Mouse (Mus musculus) liver, embryonic 11.5 days (tissue): ENCODE measurements around the gene Mrpl21. TPM values are rescaled to one million over a fixed set of nuclear protein-coding genes. Genes with fewer than 3 reads are reported as not detected.

ENCODE experiments used
- ATAC-seq: fragments of 200-750 bp; cut with Nextera tagmentation; replicated peaks from 2 replicates; pipeline ENCODE4 v1.8.0; 2017; ENCODE audit warnings: moderate number of reproducible peaks, mild to moderate bottlenecking, moderate TSS enrichment, moderate library complexity; ENCODE audit not compliant: low FRiP score
- DNase-seq: peaks from one replicate; pipeline ENCODE4 v3.0.0-alpha.2; 2017; ENCODE audit warnings: low spot score
- H3K27ac ChIP-seq: fragments of 300-500 bp; sonication (generic); 2 replicates; pipeline ENCODE4 v1.5.1; 2014; ENCODE audit warnings: mild to moderate bottlenecking, low read depth, low read length, control low read depth
- H3K27me3 ChIP-seq: fragments of 300-500 bp; sonication (generic); replicated peaks from 2 replicates; pipeline ENCODE4 v1.6.1; 2014; ENCODE audit warnings: low read length, mixed read lengths; ENCODE audit not compliant: control insufficient read depth, insufficient read depth
- H3K36me3 ChIP-seq: fragments of 300-500 bp; sonication (generic); 2 replicates; pipeline ENCODE4 v1.6.1; 2014; ENCODE audit warnings: mild to moderate bottlenecking, low read length, moderate library complexity, mixed read lengths; ENCODE audit not compliant: control insufficient read depth, insufficient read depth
- H3K4me1 ChIP-seq: fragments of 300-500 bp; sonication (generic); replicated peaks from 2 replicates; pipeline ENCODE4 v1.6.1; 2014; ENCODE audit warnings: low read length, mixed read lengths; ENCODE audit not compliant: control insufficient read depth, insufficient read depth
- H3K4me2 ChIP-seq: fragments of 300-500 bp; sonication (generic); 2 replicates; pipeline ENCODE4 v1.6.1; 2014; ENCODE audit warnings: mild to moderate bottlenecking, control low read depth, moderate library complexity
- H3K4me3 ChIP-seq: fragments of 300-500 bp; sonication (generic); 2 replicates; pipeline ENCODE4 v1.5.1; 2014; ENCODE audit warnings: low read depth, low read length, control low read depth
- H3K9ac ChIP-seq: fragments of 300-500 bp; sonication (generic); 2 replicates; pipeline ENCODE4 v1.6.1; 2014; ENCODE audit warnings: low read depth, low read length, control low read depth
- H3K9me3 ChIP-seq: fragments of 300-500 bp; sonication (generic); 2 replicates; pipeline ENCODE4 v1.6.1; 2016; ENCODE audit warnings: low read length, inconsistent platforms, mixed read lengths; ENCODE audit not compliant: control insufficient read depth
- WGBS: fragments of 180-500 bp; shearing (Covaris S2); extraction: QIAGEN DNeasy Blood & Tissue Kit; methylation state at CpG from one replicate; pipeline ENCODE4 v1.1.7; 2014; 5-methylcytosine and 5-hydroxymethylcytosine counted together
- polyA plus RNA-seq: library from polyadenylated mRNA; unstranded; fragments of >200 nt; fragmentation: Nextera tagmentation; extraction: Ambion mirVana; gene quantifications from 2 replicates; pipeline ENCODE4 v1.2.1, GENCODE M21; 2014

Mrpl21 gene
- polyA plus RNA-seq, 1 experiment from 2014 or later, result 154 TPM

DNA sequence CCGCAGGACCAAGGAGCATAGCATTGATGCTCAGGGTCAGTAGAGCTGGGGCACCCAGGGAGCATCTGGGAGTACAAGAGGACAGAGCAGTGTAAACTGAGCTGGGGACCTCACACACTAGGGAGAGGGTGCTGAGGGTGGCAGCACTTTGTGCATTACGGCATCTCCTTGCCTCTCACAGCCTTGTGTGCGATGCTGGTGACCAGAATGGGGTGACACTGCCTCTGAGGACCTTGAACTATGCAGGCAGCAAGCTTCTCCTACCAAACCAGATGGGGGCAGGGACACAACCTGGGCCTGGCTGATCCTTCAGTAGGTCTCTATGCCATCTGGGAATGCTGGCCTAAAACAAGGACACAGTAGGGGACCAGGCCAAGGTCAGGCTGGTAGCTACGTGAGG lies 16.0 kb upstream of the Mrpl21 start:
- H3K9ac ChIP-seq, result no peak overlapping the region
- no peak overlapping the region for H3K4me2 ChIP-seq
- H3K27me3 ChIP-seq, result no peaks in the 10 kb centered on the region
- H3K36me3 ChIP-seq, result peaks cover 35% of the 10 kb centered on the region
- WGBS, result 96% methylated on average over 4 of the region's 4 CpGs
- no peaks in the 10 kb centered on the region for H3K4me1 ChIP-seq
- no peak overlapping the region for H3K27ac ChIP-seq
- DNase-seq (peak; percentile 25), ATAC-seq (no peak)
- H3K4me3 ChIP-seq, result no peak overlapping the region
- no peaks in the 10 kb centered on the region for H3K9me3 ChIP-seq

DNA sequence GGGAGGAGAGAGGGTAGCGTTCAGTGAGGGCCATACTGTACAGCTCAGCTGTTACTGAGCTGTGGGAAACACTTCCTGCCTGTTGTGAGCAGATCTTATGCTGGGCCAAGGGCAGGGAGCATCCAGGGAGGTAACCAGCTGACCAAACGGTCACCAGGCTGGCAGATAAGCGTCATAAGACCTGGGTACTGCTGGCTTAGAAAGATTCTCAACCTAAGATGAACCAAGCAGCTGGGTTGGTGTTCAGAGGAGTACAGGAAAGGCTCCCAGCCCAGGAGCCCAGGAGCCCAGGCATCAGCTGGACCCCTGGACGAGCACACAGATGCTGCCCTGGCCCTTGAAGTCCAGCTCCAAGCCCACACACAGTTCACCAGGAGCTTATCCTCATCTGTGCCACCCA lies 15.4 kb upstream of the Mrpl21 start:
- no peaks in the 10 kb centered on the region for H3K9me3 ChIP-seq
- H3K36me3 ChIP-seq, result peaks cover 32% of the 10 kb centered on the region
- ATAC-seq (no peak), DNase-seq (peak; percentile 23)
- no peak overlapping the region for H3K4me2 ChIP-seq
- no peaks in the 10 kb centered on the region for H3K27me3 ChIP-seq
- 82% methylated on average over 4 of the region's 4 CpGs for WGBS
- H3K4me3 ChIP-seq, result no peak overlapping the region
- no peak overlapping the region for H3K27ac ChIP-seq
- H3K9ac ChIP-seq, result no peak overlapping the region
- no peaks in the 10 kb centered on the region for H3K4me1 ChIP-seq

DNA sequence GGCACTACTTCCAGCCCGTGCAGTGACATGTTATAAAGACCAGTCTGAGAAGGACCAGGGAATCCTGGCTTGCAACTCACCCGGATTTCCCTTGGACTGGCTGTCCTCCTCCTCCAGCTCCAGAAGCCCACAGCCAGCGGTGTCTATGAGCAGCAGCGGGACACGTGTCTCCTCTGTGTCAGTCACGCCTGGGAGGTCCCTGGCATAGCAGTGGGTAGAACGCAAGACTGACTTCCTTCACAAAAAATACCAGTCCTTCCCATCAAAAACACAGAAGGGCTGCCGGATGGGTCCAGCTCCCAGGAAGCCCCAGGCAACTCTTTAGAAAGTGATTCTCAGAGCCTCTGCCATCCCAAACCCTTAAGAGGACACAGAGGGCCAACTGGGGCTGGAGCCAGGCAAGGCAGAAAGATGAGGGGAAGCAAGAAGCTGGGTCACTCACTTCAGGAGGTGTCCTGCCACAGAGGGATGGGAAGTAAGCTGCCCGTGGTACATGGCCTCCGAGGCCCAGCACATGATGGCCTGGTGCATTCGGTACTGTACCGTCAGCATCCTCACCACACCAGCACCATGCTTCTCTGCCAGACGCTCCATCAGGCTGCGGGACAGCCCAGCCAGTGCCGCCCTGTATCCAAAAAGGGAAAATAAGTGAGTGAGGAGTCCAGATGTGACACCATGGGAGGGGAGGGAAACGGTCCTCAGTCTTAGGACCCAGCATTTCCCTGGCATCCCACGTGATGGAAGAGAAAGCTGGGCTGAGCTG lies 14.3 kb upstream of the Mrpl21 start:
- no peak overlapping the region for H3K27ac ChIP-seq
- 95% methylated on average over 17 of the region's 17 CpGs for WGBS
- ATAC-seq, result no peak
- no peaks in the 10 kb centered on the region for H3K9me3 ChIP-seq
- peak; percentile 26 for DNase-seq
- no peaks in the 10 kb centered on the region for H3K27me3 ChIP-seq
- H3K36me3 ChIP-seq, result peaks cover 36% of the 10 kb centered on the region
- no peak overlapping the region for H3K9ac ChIP-seq
- no peaks in the 10 kb centered on the region for H3K4me1 ChIP-seq
- no peak overlapping the region for H3K4me2 ChIP-seq
- H3K4me3 ChIP-seq, result no peak overlapping the region

DNA sequence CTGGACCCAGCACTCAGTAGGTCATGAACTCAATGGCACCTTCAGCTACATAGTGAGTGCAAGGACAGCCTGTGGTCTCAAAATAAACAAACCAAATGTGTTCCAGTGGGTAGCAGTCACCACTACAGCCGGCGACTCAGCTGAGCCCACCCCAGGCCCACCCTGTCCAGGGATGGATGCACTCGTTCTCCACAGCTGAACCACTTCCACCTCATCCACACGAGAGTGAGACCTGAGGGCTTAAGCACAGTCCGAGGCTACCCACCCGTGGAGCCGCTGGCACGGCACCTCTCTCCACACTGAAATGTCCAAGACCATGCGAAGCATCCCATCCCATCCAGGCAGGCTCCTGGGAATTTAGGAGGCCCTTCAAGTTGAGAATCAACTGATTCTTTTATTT lies 13.4 kb upstream of the Mrpl21 start:
- Histone ChIP-seq H3K4me1 (no peaks in the 10 kb centered on the region), H3K27me3 (no peaks in the 10 kb centered on the region), H3K4me2 (no peak overlapping the region), H3K4me3 (no peak overlapping the region), H3K36me3 (peaks cover 33% of the 10 kb centered on the region), H3K9me3 (no peaks in the 10 kb centered on the region), H3K27ac (no peak overlapping the region), H3K9ac (no peak overlapping the region)
- ATAC-seq (no peak), DNase-seq (peak; percentile 29)
- 88% methylated on average over 9 of the region's 9 CpGs for WGBS

DNA sequence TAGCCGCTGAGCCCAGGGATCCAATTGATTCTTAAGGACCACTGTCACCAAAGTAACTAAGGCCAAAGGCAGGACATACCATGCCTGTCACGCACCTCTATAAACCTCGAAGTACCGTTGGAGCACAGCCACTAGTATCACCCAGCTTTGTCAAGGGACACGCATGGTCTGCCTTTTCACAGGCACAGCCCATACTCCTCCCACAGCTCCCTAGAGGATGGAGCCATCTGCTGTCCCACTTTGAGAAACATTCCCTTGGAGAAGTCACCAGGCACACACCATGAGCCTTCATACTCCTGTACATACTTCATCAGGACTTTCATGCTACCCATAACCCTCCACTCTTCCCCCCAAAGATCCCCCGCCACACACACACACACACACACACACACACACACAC lies 12.9 kb upstream of the Mrpl21 start:
- Histone ChIP-seq H3K27me3 (no peaks in the 10 kb centered on the region), H3K9me3 (no peaks in the 10 kb centered on the region), H3K4me3 (no peak overlapping the region), H3K4me2 (no peak overlapping the region), H3K4me1 (no peaks in the 10 kb centered on the region), H3K27ac (no peak overlapping the region), H3K9ac (no peak overlapping the region), H3K36me3 (peaks cover 31% of the 10 kb centered on the region)
- 92% methylated on average over 6 of the region's 6 CpGs for WGBS
- DNase-seq (no peak), ATAC-seq (no peak)

DNA sequence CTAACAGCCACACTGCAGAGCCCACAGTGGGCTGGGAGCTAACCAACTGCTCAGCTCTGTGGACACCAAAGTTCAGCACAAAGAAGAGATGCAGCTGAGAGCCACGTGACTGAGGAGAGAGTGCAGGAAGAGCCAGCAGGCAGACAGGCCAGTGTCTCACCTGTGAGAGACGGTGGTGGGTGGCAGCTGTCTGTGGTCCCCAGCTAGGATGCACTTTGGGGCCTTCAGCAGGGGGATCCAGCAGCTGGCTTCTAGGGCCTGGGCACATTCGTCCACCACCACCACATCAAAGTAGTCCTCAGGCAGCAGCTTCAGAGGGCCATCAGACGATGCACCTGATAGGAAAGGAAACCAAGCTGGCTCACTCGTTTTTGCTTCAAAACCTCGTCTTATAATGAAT lies 11.3 kb upstream of the Mrpl21 start:
- Histone ChIP-seq H3K9ac (no peak overlapping the region), H3K4me3 (no peak overlapping the region), H3K36me3 (peaks cover 32% of the 10 kb centered on the region), H3K27me3 (no peaks in the 10 kb centered on the region), H3K4me1 (no peaks in the 10 kb centered on the region), H3K27ac (no peak overlapping the region), H3K4me2 (no peak overlapping the region), H3K9me3 (no peaks in the 10 kb centered on the region)
- WGBS, result 85% methylated on average over 6 of the region's 6 CpGs
- peak; percentile 25 for DNase-seq
- no peak for ATAC-seq

DNA sequence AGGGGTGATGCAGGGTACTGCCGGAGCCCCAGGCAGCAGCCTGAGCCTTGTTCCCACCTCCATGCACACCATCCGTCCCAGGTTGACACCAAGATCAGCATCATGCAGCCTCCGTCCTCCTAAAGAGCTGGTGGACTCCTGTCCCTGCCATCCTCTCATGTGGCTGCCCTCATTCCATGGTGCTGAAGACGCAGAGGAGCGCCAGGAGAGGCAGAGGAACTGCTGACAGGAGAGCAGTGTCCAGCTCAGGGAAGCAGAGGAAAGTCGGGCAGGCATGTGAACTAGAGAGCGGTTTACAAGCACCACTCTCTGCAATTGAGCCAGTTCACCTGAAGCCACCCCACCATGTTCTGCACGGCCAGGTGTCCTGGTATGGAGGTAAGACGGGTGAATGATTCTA lies 9.4 kb upstream of the Mrpl21 start:
- Histone ChIP-seq H3K36me3 (peaks cover 26% of the 10 kb centered on the region), H3K27ac (no peak overlapping the region), H3K9me3 (no peaks in the 10 kb centered on the region), H3K4me1 (no peaks in the 10 kb centered on the region), H3K27me3 (no peaks in the 10 kb centered on the region), H3K9ac (no peak overlapping the region), H3K4me2 (no peak overlapping the region), H3K4me3 (no peak overlapping the region)
- no peak for ATAC-seq
- peak; percentile 23 for DNase-seq
- 86% methylated on average over 9 of the region's 9 CpGs for WGBS

DNA sequence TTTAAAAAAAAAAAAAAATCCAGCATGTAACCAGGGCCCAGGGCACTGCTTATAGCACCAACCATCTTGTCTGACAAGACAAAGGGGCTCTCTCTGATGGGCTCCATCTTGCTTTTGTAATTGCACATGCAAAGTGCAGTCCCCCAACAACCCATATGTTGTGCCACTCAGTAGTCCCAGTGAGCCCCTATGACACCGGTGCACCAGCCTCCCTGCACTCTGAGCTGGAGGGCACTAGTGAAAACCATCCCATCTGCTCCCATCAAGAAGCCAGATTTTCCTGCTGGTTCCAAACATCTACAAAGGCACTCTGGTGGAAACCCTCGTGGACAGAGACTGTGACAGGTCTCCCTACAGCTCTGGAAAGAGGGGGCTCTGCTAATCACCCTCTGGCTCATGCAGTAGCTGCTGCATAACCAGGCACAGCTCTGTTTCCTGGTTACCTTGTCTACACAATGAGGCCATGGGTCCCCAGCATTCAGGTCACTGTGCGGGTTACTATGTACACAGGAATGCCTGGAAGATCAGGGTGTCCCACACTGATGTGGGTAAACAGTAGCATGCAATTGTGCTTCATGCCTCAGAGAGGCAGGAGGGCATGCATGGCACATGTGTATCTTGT lies 6.8 kb upstream of the Mrpl21 start:
- no peak overlapping the region for H3K4me2 ChIP-seq
- no peak overlapping the region for H3K27ac ChIP-seq
- no peak overlapping the region for H3K4me3 ChIP-seq
- H3K9me3 ChIP-seq, result no peaks in the 10 kb centered on the region
- ATAC-seq (no peak), DNase-seq (no peak)
- H3K27me3 ChIP-seq, result no peaks in the 10 kb centered on the region
- no peak overlapping the region for H3K9ac ChIP-seq
- WGBS, result 85% methylated on average over 3 of the region's 3 CpGs
- H3K36me3 ChIP-seq, result peaks cover 28% of the 10 kb centered on the region
- no peaks in the 10 kb centered on the region for H3K4me1 ChIP-seq

DNA sequence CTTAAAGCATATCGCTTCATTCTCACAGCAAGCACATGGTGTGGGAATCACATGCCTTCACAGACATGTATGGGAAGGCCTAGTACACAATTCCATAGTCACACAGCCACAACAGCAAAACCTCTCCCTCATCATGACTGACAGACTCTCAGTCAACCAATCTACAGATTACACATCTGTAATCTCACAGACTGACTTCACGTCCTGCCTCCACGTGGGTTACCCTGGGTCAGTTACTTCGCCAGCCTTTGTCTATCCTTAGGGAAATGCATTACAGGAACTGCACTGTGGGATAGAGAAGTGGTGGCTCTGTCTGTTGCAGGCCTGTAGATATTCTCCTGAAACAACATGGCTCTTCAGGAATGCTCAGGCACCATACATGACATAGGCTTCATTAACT lies 815 bp upstream of the Mrpl21 start:
- peaks cover 17% of the 10 kb centered on the region for H3K36me3 ChIP-seq
- peak; percentile 10; the same call in 1 of the 2 replicates for ATAC-seq
- peaks cover 5% of the 10 kb centered on the region for H3K4me1 ChIP-seq
- H3K27me3 ChIP-seq, result no peaks in the 10 kb centered on the region
- DNase-seq, result no peak
- WGBS, result 52% methylated on average over 4 of the region's 4 CpGs
- peak overlapping the region; percentile 88 for H3K9ac ChIP-seq
- peak overlapping the region; percentile 74 for H3K4me3 ChIP-seq
- H3K4me2 ChIP-seq, result peak overlapping the region; percentile 64
- H3K27ac ChIP-seq, result no peak overlapping the region
- no peaks in the 10 kb centered on the region for H3K9me3 ChIP-seq
